Mouse (Mus musculus) olfactory bulb, adult 2 months (tissue): ENCODE data around the gene Emg1.

Source experiments
- CTCF ChIP-seq: fragments of 200-500 bp; IDR thresholded peaks from 2 replicates; pipeline ENCODE4 v1.5.1; 2012; ENCODE audit warnings: low read depth, mild to moderate bottlenecking, low read length, moderate library complexity; ENCODE audit not compliant: insufficient read depth
- POLR2A ChIP-seq: fragments of 200-500 bp; IDR thresholded peaks from 2 replicates; pipeline ENCODE4 v1.6.1; 2012; ENCODE audit warnings: mild to moderate bottlenecking, low read depth, low read length, moderate library complexity; ENCODE audit not compliant: insufficient read depth

DNA sequence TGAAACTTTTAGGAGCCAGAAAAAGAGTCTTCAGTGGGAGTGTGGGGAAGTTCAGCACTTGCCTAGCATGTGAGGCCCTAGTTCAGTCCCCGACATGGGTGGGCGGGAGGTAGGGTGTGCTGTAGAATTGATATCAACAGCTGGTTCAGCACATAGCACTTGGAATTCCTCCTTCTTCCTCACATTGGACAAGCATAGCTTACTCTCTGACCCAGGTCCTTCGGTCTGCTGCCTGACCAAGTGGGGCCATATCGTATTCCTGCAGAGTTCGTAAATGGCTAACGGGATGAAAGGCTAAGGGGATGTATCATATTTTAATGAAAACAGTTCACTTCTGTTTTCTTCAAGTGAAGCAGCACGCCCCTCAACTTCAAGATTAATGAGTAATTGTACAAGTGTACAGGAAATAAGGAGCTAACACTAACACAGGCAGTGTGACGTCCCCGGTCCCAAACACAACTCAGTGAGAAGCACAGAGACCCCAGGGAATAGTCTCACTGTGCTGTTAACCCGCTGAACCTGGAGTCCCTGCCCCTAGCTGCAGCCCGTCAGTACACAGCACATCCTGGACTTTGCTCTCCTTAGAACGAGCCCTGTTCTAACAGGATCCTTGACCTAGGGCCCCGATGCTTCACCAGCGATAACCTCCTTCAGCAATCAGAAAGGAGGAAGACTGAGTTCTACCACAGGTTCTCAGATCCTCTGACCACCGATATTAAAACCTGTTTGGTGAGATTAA lies 18.6 kb downstream of the Emg1 start:
- TF ChIP-seq CTCF (no peak), POLR2A (no peak)
